8 mouse cellular contexts compared by ENCODE assay signal in genomic region chr17:35242015-35242941, GRCm38 (mm10). TPM values are rescaled to one million over a fixed set of nuclear protein-coding genes. Genes with fewer than 3 reads are reported as not detected.
DNase-seq lines count a peak whose midpoint lies in the region; ATAC-seq and TF ChIP-seq lines count a peak whose summit lies in the region.

No protein-coding gene starts in this region.

- H3K9me3 ChIP-seq in heart, embryonic 12.5 days (replicated peaks): no peaks in the 10 kb centered on the region
- no peaks in the 10 kb centered on the region for H3K9me3 ChIP-seq in kidney, postnatal 0 days (replicated peaks; ENCODE audit: low read length)
- no peaks in the 10 kb centered on the region for H3K9me3 ChIP-seq in lung, embryonic 15.5 days

- no peak; the same call in 1 of the 2 replicates for TF ChIP-seq CTCF in kidney, postnatal 0 days (IDR thresholded peaks at IDR 0.05; ENCODE audit: low read depth)

- peak overlapping the region; percentile 95 for H3K4me2 ChIP-seq in heart, embryonic 12.5 days
- H3K4me2 ChIP-seq in kidney, postnatal 0 days (ENCODE audit: low read length): peak overlapping the region; percentile 84
- H3K4me2 ChIP-seq in lung, embryonic 15.5 days: peak overlapping the region; percentile 80

- under 1% methylated on average over 54 of the region's 55 CpGs for WGBS in heart, embryonic 12.5 days
- whole genome bisulfite sequencing in kidney, postnatal 0 days: under 1% methylated on average over 55 of the region's 55 CpGs
- WGBS in lung, embryonic 15.5 days: under 1% methylated on average over 55 of the region's 55 CpGs

- peaks cover 43% of the 10 kb centered on the region for H3K36me3 ChIP-seq in heart, embryonic 12.5 days
- peaks cover 27% of the 10 kb centered on the region for H3K36me3 ChIP-seq in kidney, postnatal 0 days (ENCODE audit: insufficient read depth, low read length)
- H3K36me3 ChIP-seq in lung, embryonic 15.5 days: peaks cover 45% of the 10 kb centered on the region

- peak overlapping the region; percentile 89 for H3K4me3 ChIP-seq in heart, embryonic 12.5 days
- peak overlapping the region; percentile 97 for H3K4me3 ChIP-seq in kidney, postnatal 0 days (replicated peaks; ENCODE audit: low read depth, low read length)
- peak overlapping the region; percentile 81 for H3K4me3 ChIP-seq in lung, embryonic 15.5 days

- peak overlapping the region; percentile 99 for H3K9ac ChIP-seq in heart, embryonic 12.5 days
- peak overlapping the region; percentile 100 for H3K9ac ChIP-seq in kidney, postnatal 0 days (ENCODE audit: low read depth, low read length)
- peak overlapping the region; percentile 94 for H3K9ac ChIP-seq in lung, embryonic 15.5 days

- no peaks in the 10 kb centered on the region for H3K27me3 ChIP-seq in heart, embryonic 12.5 days (replicated peaks)
- no peaks in the 10 kb centered on the region for H3K27me3 ChIP-seq in kidney, postnatal 0 days (ENCODE audit: insufficient read depth, low read length)
- no peaks in the 10 kb centered on the region for H3K27me3 ChIP-seq in lung, embryonic 15.5 days

- H3K27ac ChIP-seq in heart, embryonic 12.5 days (ENCODE audit: poor library complexity, severe bottlenecking): peak overlapping the region; percentile 99
- peak overlapping the region; percentile 100 for H3K27ac ChIP-seq in kidney, postnatal 0 days
- H3K27ac ChIP-seq in lung, embryonic 15.5 days: peak overlapping the region; percentile 98

- peaks cover 46% of the 10 kb centered on the region for H3K4me1 ChIP-seq in heart, embryonic 12.5 days (replicated peaks)
- peaks cover 25% of the 10 kb centered on the region for H3K4me1 ChIP-seq in kidney, postnatal 0 days (replicated peaks; ENCODE audit: insufficient read depth, low read length)
- peaks cover 47% of the 10 kb centered on the region for H3K4me1 ChIP-seq in lung, embryonic 15.5 days

- peak; percentile 59 for ATAC-seq in heart, embryonic 12.5 days (ENCODE audit: insufficient number of reproducible peaks, low FRiP score)
- ATAC-seq in kidney, postnatal 0 days (replicated peaks; ENCODE audit: low FRiP score, low read depth): peak; percentile 37
- ATAC-seq in lung, embryonic 15.5 days (ENCODE audit: borderline replicate concordance, extremely low read depth, low FRiP score, low TSS enrichment): peak; percentile 48
- peak; percentile 43 for ATAC-seq in neutrophil, adult 5-6 weeks (ENCODE audit: extremely low read depth, insufficient number of reproducible peaks, low FRiP score, poor library complexity, severe bottlenecking)

- peak; percentile 76 for DNase-seq in CD4-positive, CD25-positive, alpha-beta regulatory T cell, adult 2 months (ENCODE audit: low read depth, low spot score)
- peak; percentile 93 for DNase-seq in Muller cell, postnatal 12 days (ENCODE audit: inconsistent ontology term)
- DNase-seq in embryo, embryonic 10.5 days (ENCODE audit: low spot score): peak; percentile 82
- DNase-seq in kidney, postnatal 0 days (ENCODE audit: low spot score): peak; percentile 82
- DNase-seq in thymus, postnatal 4 days: peak; percentile 70

RNA-seq across cellular contexts. Expression of gene Ddx39b, which starts 0.7 kb away (rescaled TPM):
- polyA plus RNA-seq in heart, embryonic 12.5 days (2016; fragmentation: Nextera tagmentation; extraction: Ambion mirVana): 282 and 285 TPM in 2 replicates
- polyA plus RNA-seq in kidney, postnatal 0 days (2015; fragmentation: Nextera tagmentation; extraction: Ambion mirVana): 303 and 329 TPM in 2 replicates
- polyA plus RNA-seq in lung, embryonic 15.5 days (2015; fragmentation: Nextera tagmentation; extraction: Ambion mirVana): 512 and 523 TPM in 2 replicates
- 156 and 158 TPM in 2 replicates for total RNA-seq in neutrophil, adult 5-6 weeks (2017)

RNA-seq across cellular contexts. Expression of gene Nfkbil1, which starts 6.7 kb away (rescaled TPM):
- 9.0 and 9.8 TPM in 2 replicates for polyA plus RNA-seq in heart, embryonic 12.5 days (2016; fragmentation: Nextera tagmentation; extraction: Ambion mirVana)
- polyA plus RNA-seq in kidney, postnatal 0 days (2015; fragmentation: Nextera tagmentation; extraction: Ambion mirVana): 11.7 and 14.5 TPM in 2 replicates
- 13.2 and 13.4 TPM in 2 replicates for polyA plus RNA-seq in lung, embryonic 15.5 days (2015; fragmentation: Nextera tagmentation; extraction: Ambion mirVana)
- total RNA-seq in neutrophil, adult 5-6 weeks (2017): 10.8 and 11.3 TPM in 2 replicates

RNA-seq across cellular contexts. Expression of gene Atp6v1g2, which starts 8.8 kb away (rescaled TPM):
- 10.0 and 12.5 TPM in 2 replicates for polyA plus RNA-seq in heart, embryonic 12.5 days (2016; fragmentation: Nextera tagmentation; extraction: Ambion mirVana)
- 6.6 and 6.7 TPM in 2 replicates for polyA plus RNA-seq in kidney, postnatal 0 days (2015; fragmentation: Nextera tagmentation; extraction: Ambion mirVana)
- polyA plus RNA-seq in lung, embryonic 15.5 days (2015; fragmentation: Nextera tagmentation; extraction: Ambion mirVana): 3.4 and 4.3 TPM in 2 replicates
- total RNA-seq in neutrophil, adult 5-6 weeks (2017): 5.0 and 6.5 TPM in 2 replicates

RNA-seq across cellular contexts. Expression of gene H2-D1, which starts 20.3 kb away (rescaled TPM):
- polyA plus RNA-seq in heart, embryonic 12.5 days (2016; fragmentation: Nextera tagmentation; extraction: Ambion mirVana): 30.2 and 32.8 TPM in 2 replicates
- 111 and 125 TPM in 2 replicates for polyA plus RNA-seq in kidney, postnatal 0 days (2015; fragmentation: Nextera tagmentation; extraction: Ambion mirVana)
- 114 and 138 TPM in 2 replicates for polyA plus RNA-seq in lung, embryonic 15.5 days (2015; fragmentation: Nextera tagmentation; extraction: Ambion mirVana)
- 2,114 and 2,381 TPM in 2 replicates for total RNA-seq in neutrophil, adult 5-6 weeks (2017)

RNA-seq across cellular contexts. Expression of gene Gm16181, which starts 21.6 kb away (rescaled TPM):
- polyA plus RNA-seq in heart, embryonic 12.5 days (2016; fragmentation: Nextera tagmentation; extraction: Ambion mirVana): 0.55 TPM in 1 of 2 replicates, not detected in the other
- 0.25 and 0.29 TPM in 2 replicates for polyA plus RNA-seq in kidney, postnatal 0 days (2015; fragmentation: Nextera tagmentation; extraction: Ambion mirVana)
- polyA plus RNA-seq in lung, embryonic 15.5 days (2015; fragmentation: Nextera tagmentation; extraction: Ambion mirVana): 0.70 and 0.75 TPM in 2 replicates
- total RNA-seq in neutrophil, adult 5-6 weeks (2017): 2.1 TPM in 1 of 2 replicates, not detected in the other

Comparison
In these comparisons a context has a peak if more than half of its experiments do, and no peak if none do; other contexts are left out.
1. Peak in every context shown above with its lines: DNase-seq, ATAC-seq, H3K4me3 ChIP-seq and H3K27ac ChIP-seq.